Mouse (Mus musculus) CH12.LX (cell line): ENCODE data around the gene Myh2.
A peak's percentile ranks its signal among the peaks of the same experiment; 100 is the strongest.

Source experiments
- CTCF ChIP-seq, 2 experiments: IDR thresholded peaks in 1 of 2; conservative IDR thresholded peaks in 1 of 2; 2 replicates each; pipeline ENCODE4 v1.5.1; 2011 to 2012; ENCODE audit warnings: low read depth in 2 of 2, low read length in 2 of 2, improper control_type of control experiment in 1 of 2, inconsistent platforms in 1 of 2, mild to moderate bottlenecking in 1 of 2, moderate library complexity in 1 of 2
- E2F4 ChIP-seq: IDR thresholded peaks from 2 replicates; pipeline ENCODE4 v1.6.1; 2011; ENCODE audit warnings: low read depth, low read length, improper control_type of control experiment; ENCODE audit not compliant: insufficient replicate concordance
- MAZ ChIP-seq: IDR thresholded peaks from 2 replicates; pipeline ENCODE4 v1.6.1; 2012; ENCODE audit warnings: low read depth, mild to moderate bottlenecking, inconsistent platforms, low read length, improper control_type of control experiment, moderate library complexity
- NRF1 ChIP-seq: IDR thresholded peaks from 2 replicates; pipeline ENCODE4 v1.6.1; 2014; ENCODE audit warnings: low read depth, mild to moderate bottlenecking, inconsistent platforms, low read length, improper control_type of control experiment, moderate library complexity
- POLR2A ChIP-seq: IDR thresholded peaks from 2 replicates; pipeline ENCODE4 v1.6.1; 2011; ENCODE audit warnings: low read depth, mild to moderate bottlenecking, improper control_type of control experiment, low read length
- RAD21 ChIP-seq: IDR thresholded peaks from 2 replicates; pipeline ENCODE4 v1.6.1; 2011; ENCODE audit warnings: low read depth, mild to moderate bottlenecking, low read length, improper control_type of control experiment, moderate library complexity
- SMC3 ChIP-seq: IDR thresholded peaks from 2 replicates; pipeline ENCODE4 v1.6.1; 2011; ENCODE audit warnings: low read depth, low read length, improper control_type of control experiment
- USF1 ChIP-seq: IDR thresholded peaks from 2 replicates; pipeline ENCODE4 v1.6.1; 2014; ENCODE audit warnings: low read depth, mild to moderate bottlenecking, inconsistent platforms, low read length, improper control_type of control experiment

DNA sequence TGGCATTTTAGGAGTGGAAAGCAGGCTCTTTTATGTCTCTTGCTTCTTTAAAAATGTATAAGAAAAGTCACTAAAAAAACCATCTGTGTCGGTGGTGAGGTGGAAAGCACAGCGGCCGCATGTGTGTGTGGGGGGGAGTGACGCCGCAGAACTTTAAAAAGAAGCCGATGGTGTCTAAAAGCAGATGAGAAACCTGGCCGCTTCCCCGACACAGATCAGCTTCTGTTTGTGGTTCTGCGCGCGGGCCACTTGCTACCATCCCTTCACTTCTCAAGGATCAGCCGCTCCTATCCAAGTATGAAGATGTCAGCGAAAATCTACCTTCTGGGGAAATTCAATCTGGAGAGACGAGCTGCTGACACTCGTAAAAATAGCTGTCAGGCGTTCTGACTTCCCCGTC lies 45.5 kb upstream of the Myh2 start:
- TF ChIP-seq SMC3 (no peak), CTCF (conservative IDR thresholded peaks at IDR 0.05 in 1 of 2, IDR thresholded peaks at IDR 0.05 in 1 of 2; ENCODE audit: low read depth in 2 of 2, low read length in 2 of 2) (no peak), E2F4 (no peak), POLR2A (peak; percentile 32; the same call in 1 of the 2 replicates), MAZ (no peak), USF1 (no peak), NRF1 (0 out of 2 replicates have a peak, but pooled peaks have one; percentile 11), RAD21 (no peak; the same call in 1 of the 2 replicates)
